Mouse (Mus musculus): Measurements from ENCODE around the gene Rfx2.

The Rfx2 gene

GRCm38 (mm10) chr17:56832918-56833317, 2.1 kb upstream of the Rfx2 start:
- no peak for DNase-seq (ENCODE audit: low spot score)

- DNase-seq (ENCODE audit: low spot score), result peak; percentile 90
Measured at GRCm38 (mm10) chr17:56831111-56831816, 451 bp upstream of the Rfx2 start.

GRCm38 (mm10) chr17:56829795-56830194, 1.0 kb downstream of the Rfx2 start:
- DNase-seq (ENCODE audit: low spot score), result no peak

GRCm38 (mm10) chr17:56829171-56829570, 1.6 kb downstream of the Rfx2 start:
- no peak for DNase-seq (ENCODE audit: low spot score)

GRCm38 (mm10) chr17:56826718-56827117, 4.1 kb downstream of the Rfx2 start:
- DNase-seq (ENCODE audit: low spot score), result no peak

GRCm38 (mm10) chr17:56823352-56823751, 7.5 kb downstream of the Rfx2 start:
- DNase-seq (ENCODE audit: low spot score), result no peak

GRCm38 (mm10) chr17:56822380-56822779, 8.4 kb downstream of the Rfx2 start:
- no peak for DNase-seq (ENCODE audit: low spot score)

GRCm38 (mm10) chr17:56819694-56820111, 11.1 kb downstream of the Rfx2 start:
- DNase-seq (ENCODE audit: low spot score), result no peak

- DNase-seq (ENCODE audit: low spot score), result no peak
Measured at GRCm38 (mm10) chr17:56819032-56819545, 11.7 kb downstream of the Rfx2 start.

GRCm38 (mm10) chr17:56818067-56818636, 12.7 kb downstream of the Rfx2 start:
- DNase-seq (ENCODE audit: low spot score), result no peak

- no peak for DNase-seq (ENCODE audit: low spot score)
Measured at GRCm38 (mm10) chr17:56815057-56815345, 15.8 kb downstream of the Rfx2 start.

GRCm38 (mm10) chr17:56814316-56815056, 16.3 kb downstream of the Rfx2 start:
- peak; percentile 41 for DNase-seq (ENCODE audit: low spot score)

- peak; percentile 77 for DNase-seq (ENCODE audit: low spot score)
Measured at GRCm38 (mm10) chr17:56810245-56810644, 20.6 kb downstream of the Rfx2 start.

GRCm38 (mm10) chr17:56808518-56808917, 22.3 kb downstream of the Rfx2 start:
- DNase-seq (ENCODE audit: low spot score), result peak; percentile 45

GRCm38 (mm10) chr17:56805784-56806183, 25.0 kb downstream of the Rfx2 start:
- no peak for DNase-seq (ENCODE audit: low spot score)

GRCm38 (mm10) chr17:56804952-56805351, 25.9 kb downstream of the Rfx2 start:
- DNase-seq (ENCODE audit: low spot score), result no peak

GRCm38 (mm10) chr17:56802065-56802464, 28.7 kb downstream of the Rfx2 start:
- no peak for DNase-seq (ENCODE audit: low spot score)

GRCm38 (mm10) chr17:56799276-56799675, 31.5 kb downstream of the Rfx2 start:
- DNase-seq (ENCODE audit: low spot score), result no peak

GRCm38 (mm10) chr17:56793614-56794319, 37.0 kb downstream of the Rfx2 start:
- no peak for DNase-seq (ENCODE audit: low spot score)

- no peak for DNase-seq (ENCODE audit: low spot score)
Measured at GRCm38 (mm10) chr17:56792588-56792987, 38.2 kb downstream of the Rfx2 start.

GRCm38 (mm10) chr17:56789286-56789685, 41.5 kb downstream of the Rfx2 start:
- no peak for DNase-seq (ENCODE audit: low spot score)

- DNase-seq (ENCODE audit: low spot score), result no peak
Measured at GRCm38 (mm10) chr17:56788886-56789285, 41.9 kb downstream of the Rfx2 start.
